Mouse (Mus musculus): ENCODE results near the gene Cmss1. TPM values are rescaled to one million over a fixed set of nuclear protein-coding genes. Genes with fewer than 3 reads are reported as not detected.
A peak's percentile ranks its signal among the peaks of the same experiment; 100 is the strongest.

Cmss1 gene
- total and polyA plus RNA-seq, 2 experiments from 2014 or later, result 12.0 to 43.4 TPM

GRCm38 (mm10) chr16:57502230-57502629 is 104.4 kb downstream of the Cmss1 start:
- Histone ChIP-seq H3K27ac (ENCODE audit: low read depth, low read length) (no peak overlapping the region), H3K36me3 (ENCODE audit: insufficient read depth) (no peaks in the 10 kb centered on the region), H3K9ac (no peak overlapping the region), H3K27me3 (ENCODE audit: insufficient read depth, low read length) (no peaks in the 10 kb centered on the region), H3K4me1 (ENCODE audit: insufficient read depth) (no peaks in the 10 kb centered on the region), H3K4me2 (ENCODE audit: low read depth) (no peak overlapping the region), H3K9me3 (ENCODE audit: low read length) (no peaks in the 10 kb centered on the region), H3K4me3 (ENCODE audit: low read depth, low read length) (no peak overlapping the region)
- WGBS, result 45% methylated on average over 2 of the region's 2 CpGs
- ATAC-seq (no peak), DNase-seq (no peak)
- no peak for TF ChIP-seq CTCF (IDR thresholded peaks at IDR 0.05; ENCODE audit: low read depth)

GRCm38 (mm10) chr16:57500851-57501250 is 105.8 kb downstream of the Cmss1 start:
- H3K27ac ChIP-seq (ENCODE audit: low read depth, low read length), result no peak overlapping the region
- no peaks in the 10 kb centered on the region for H3K9me3 ChIP-seq (ENCODE audit: low read length)
- H3K36me3 ChIP-seq (ENCODE audit: insufficient read depth), result no peaks in the 10 kb centered on the region
- H3K4me3 ChIP-seq (ENCODE audit: low read depth, low read length), result no peak overlapping the region
- no peak overlapping the region for H3K9ac ChIP-seq
- no peak for TF ChIP-seq CTCF (IDR thresholded peaks at IDR 0.05; ENCODE audit: low read depth)
- ATAC-seq (no peak), DNase-seq (no peak)
- no peaks in the 10 kb centered on the region for H3K27me3 ChIP-seq (ENCODE audit: insufficient read depth, low read length)
- no peak overlapping the region for H3K4me2 ChIP-seq (ENCODE audit: low read depth)
- 0 out of 2 replicates have a peak, but pooled peaks cover 3% of the 10 kb centered on the region for H3K4me1 ChIP-seq (ENCODE audit: insufficient read depth)
- 71% methylated on average over 3 of the region's 3 CpGs for WGBS

- peak; percentile 72 for DNase-seq
These were observed 110.1 kb downstream of the Cmss1 start for GRCm38 (mm10) chr16:57496437-57497173.

GRCm38 (mm10) chr16:57495476-57496203 is 111.0 kb downstream of the Cmss1 start:
- Histone ChIP-seq H3K4me1 (ENCODE audit: insufficient read depth) (0 out of 2 replicates have a peak, but pooled peaks cover 3% of the 10 kb centered on the region), H3K9me3 (ENCODE audit: low read length) (no peaks in the 10 kb centered on the region), H3K9ac (no peak overlapping the region), H3K36me3 (ENCODE audit: insufficient read depth) (no peaks in the 10 kb centered on the region), H3K4me3 (ENCODE audit: low read depth, low read length) (no peak overlapping the region), H3K27me3 (ENCODE audit: insufficient read depth, low read length) (no peaks in the 10 kb centered on the region), H3K4me2 (ENCODE audit: low read depth) (no peak overlapping the region), H3K27ac (ENCODE audit: low read depth, low read length) (no peak overlapping the region)
- DNase-seq (no peak), ATAC-seq (no peak)
- WGBS, result 75% methylated on average over 10 of the region's 10 CpGs
- TF ChIP-seq CTCF (IDR thresholded peaks at IDR 0.05; ENCODE audit: low read depth), result no peak

More at GRCm38 (mm10) chr16:57496437-57497173, 110.1 kb downstream of the Cmss1 start:
- Histone ChIP-seq H3K9ac (no peak overlapping the region), H3K27ac (ENCODE audit: low read depth, low read length) (0 out of 2 replicates have a peak overlapping the region, but pooled peaks have one; percentile 15), H3K4me1 (ENCODE audit: insufficient read depth) (0 out of 2 replicates have a peak, but pooled peaks cover 3% of the 10 kb centered on the region), H3K27me3 (ENCODE audit: insufficient read depth, low read length) (no peaks in the 10 kb centered on the region), H3K36me3 (ENCODE audit: insufficient read depth) (no peaks in the 10 kb centered on the region), H3K4me2 (ENCODE audit: low read depth) (no peak overlapping the region), H3K4me3 (ENCODE audit: low read depth, low read length) (no peak overlapping the region), H3K9me3 (ENCODE audit: low read length) (no peaks in the 10 kb centered on the region)
- peak; percentile 10; the same call in 1 of the 2 replicates for TF ChIP-seq CTCF (IDR thresholded peaks at IDR 0.05; ENCODE audit: low read depth)
- 16% methylated on average over 10 of the region's 10 CpGs for WGBS
- peak; percentile 93 for ATAC-seq

GRCm38 (mm10) chr16:57491853-57492252 is 114.8 kb downstream of the Cmss1 start:
- DNase-seq (no peak), ATAC-seq (no peak)
- Histone ChIP-seq H3K4me2 (ENCODE audit: low read depth) (no peak overlapping the region), H3K27me3 (ENCODE audit: insufficient read depth, low read length) (no peaks in the 10 kb centered on the region), H3K36me3 (ENCODE audit: insufficient read depth) (no peaks in the 10 kb centered on the region), H3K9ac (no peak overlapping the region), H3K27ac (ENCODE audit: low read depth, low read length) (no peak overlapping the region), H3K4me3 (ENCODE audit: low read depth, low read length) (no peak overlapping the region), H3K9me3 (ENCODE audit: low read length) (no peaks in the 10 kb centered on the region), H3K4me1 (ENCODE audit: insufficient read depth) (0 out of 2 replicates have a peak, but pooled peaks cover under 1% of the 10 kb centered on the region)
- no peak for TF ChIP-seq CTCF (IDR thresholded peaks at IDR 0.05; ENCODE audit: low read depth)
- WGBS, result 93% methylated on average over 4 of the region's 4 CpGs

- no peak for TF ChIP-seq CTCF (IDR thresholded peaks at IDR 0.05; ENCODE audit: low read depth)
- H3K27me3 ChIP-seq (ENCODE audit: insufficient read depth, low read length), result no peaks in the 10 kb centered on the region
- no peaks in the 10 kb centered on the region for H3K4me1 ChIP-seq (ENCODE audit: insufficient read depth)
- H3K27ac ChIP-seq (ENCODE audit: low read depth, low read length), result no peak overlapping the region
- no peak overlapping the region for H3K4me3 ChIP-seq (ENCODE audit: low read depth, low read length)
- H3K9ac ChIP-seq, result no peak overlapping the region
- DNase-seq, result no peak
- no peak overlapping the region for H3K4me2 ChIP-seq (ENCODE audit: low read depth)
- no peaks in the 10 kb centered on the region for H3K36me3 ChIP-seq (ENCODE audit: insufficient read depth)
- H3K9me3 ChIP-seq (ENCODE audit: low read length), result no peaks in the 10 kb centered on the region
- no peak for ATAC-seq
- 89% methylated on average over 8 of the region's 8 CpGs for WGBS
These were observed 116.0 kb downstream of the Cmss1 start for GRCm38 (mm10) chr16:57490691-57491090.

GRCm38 (mm10) chr16:57488661-57489060 is 118.0 kb downstream of the Cmss1 start:
- no peak for TF ChIP-seq CTCF (IDR thresholded peaks at IDR 0.05; ENCODE audit: low read depth)
- Histone ChIP-seq H3K27ac (ENCODE audit: low read depth, low read length) (no peak overlapping the region), H3K4me2 (ENCODE audit: low read depth) (no peak overlapping the region), H3K9me3 (ENCODE audit: low read length) (no peaks in the 10 kb centered on the region), H3K36me3 (ENCODE audit: insufficient read depth) (no peaks in the 10 kb centered on the region), H3K4me1 (ENCODE audit: insufficient read depth) (no peaks in the 10 kb centered on the region), H3K27me3 (ENCODE audit: insufficient read depth, low read length) (no peaks in the 10 kb centered on the region), H3K9ac (no peak overlapping the region), H3K4me3 (ENCODE audit: low read depth, low read length) (no peak overlapping the region)
- DNase-seq (no peak), ATAC-seq (no peak)

Measured in forebrain, postnatal 0 days (tissue).